Mouse (Mus musculus): ENCODE data around the gene Syn3. TPM values are rescaled to one million over a fixed set of nuclear protein-coding genes. Genes with fewer than 3 reads are reported as not detected.

Syn3 gene
- polyA plus RNA-seq, 1 experiment from 2014 or later = 14.7 TPM

- 84% methylated on average over 9 of the region's 9 CpGs for WGBS
- H3K36me3 ChIP-seq = peaks cover 4% of the 10 kb centered on the region; the same call in 1 of the 2 replicates
- H3K27me3 ChIP-seq = no peaks in the 10 kb centered on the region
Observed at GRCm38 (mm10) chr10:86074971-86075711, 423.6 kb downstream of the Syn3 start.

GRCm38 (mm10) chr10:86074134-86074533, 424.6 kb downstream of the Syn3 start:
- H3K9me3 ChIP-seq = peaks cover 8% of the 10 kb centered on the region; the same call in 1 of the 2 replicates
- no peak overlapping the region for H3K9ac ChIP-seq
- H3K27ac ChIP-seq (replicated peaks) = no peak overlapping the region
- ATAC-seq (ENCODE audit: low read depth) = no peak
- no peak overlapping the region for H3K4me3 ChIP-seq
- WGBS = 88% methylated on average over 4 of the region's 4 CpGs
- H3K36me3 ChIP-seq = peaks cover 4% of the 10 kb centered on the region; the same call in 1 of the 2 replicates
- no peak overlapping the region for H3K4me2 ChIP-seq
- H3K4me1 ChIP-seq (replicated peaks) = 0 out of 2 replicates have a peak, but pooled peaks cover 4% of the 10 kb centered on the region
- no peaks in the 10 kb centered on the region for H3K27me3 ChIP-seq

More at GRCm38 (mm10) chr10:86074971-86075711, 423.6 kb downstream of the Syn3 start:
- Histone ChIP-seq H3K27ac (replicated peaks) (no peak overlapping the region), H3K4me3 (no peak overlapping the region), H3K9ac (no peak overlapping the region), H3K9me3 (peaks cover 8% of the 10 kb centered on the region; the same call in 1 of the 2 replicates), H3K4me2 (no peak overlapping the region), H3K4me1 (replicated peaks) (no peaks in the 10 kb centered on the region)
- ATAC-seq (ENCODE audit: low read depth) = no peak

GRCm38 (mm10) chr10:86070751-86071150, 427.9 kb downstream of the Syn3 start:
- peaks cover 8% of the 10 kb centered on the region; the same call in 1 of the 2 replicates for H3K9me3 ChIP-seq
- H3K27ac ChIP-seq (replicated peaks) = no peak overlapping the region
- no peak overlapping the region for H3K9ac ChIP-seq
- H3K4me2 ChIP-seq = no peak overlapping the region
- no peak for ATAC-seq (ENCODE audit: low read depth)
- H3K4me3 ChIP-seq = no peak overlapping the region
- 84% methylated on average over 3 of the region's 3 CpGs for WGBS
- 0 out of 2 replicates have a peak, but pooled peaks cover 8% of the 10 kb centered on the region for H3K4me1 ChIP-seq (replicated peaks)
- peaks cover 4% of the 10 kb centered on the region; the same call in 1 of the 2 replicates for H3K36me3 ChIP-seq
- H3K27me3 ChIP-seq = no peaks in the 10 kb centered on the region

- WGBS = 42% methylated on average over 3 of the region's 3 CpGs
- H3K27me3 ChIP-seq = no peaks in the 10 kb centered on the region
- no peak overlapping the region; the same call in 1 of the 2 replicates for H3K27ac ChIP-seq (replicated peaks)
- H3K4me1 ChIP-seq (replicated peaks) = peaks cover 8% of the 10 kb centered on the region; the same call in 1 of the 2 replicates
- H3K4me3 ChIP-seq = no peak overlapping the region
- H3K9ac ChIP-seq = no peak overlapping the region; the same call in 1 of the 2 replicates
- ATAC-seq (ENCODE audit: low read depth) = peak; percentile 62
- H3K9me3 ChIP-seq = peaks cover 8% of the 10 kb centered on the region; the same call in 1 of the 2 replicates
- H3K4me2 ChIP-seq = no peak overlapping the region
- H3K36me3 ChIP-seq = peaks cover 4% of the 10 kb centered on the region; the same call in 1 of the 2 replicates
Observed at GRCm38 (mm10) chr10:86069341-86069740, 429.4 kb downstream of the Syn3 start.

- 71% methylated on average over 10 of the region's 10 CpGs for WGBS
Observed at GRCm38 (mm10) chr10:86067911-86068310, 430.8 kb downstream of the Syn3 start.

GRCm38 (mm10) chr10:86066651-86067050, 432.0 kb downstream of the Syn3 start:
- H3K4me2 ChIP-seq = no peak overlapping the region
- no peak overlapping the region for H3K9ac ChIP-seq
- H3K4me1 ChIP-seq (replicated peaks) = peaks cover 8% of the 10 kb centered on the region; the same call in 1 of the 2 replicates
- WGBS = 73% methylated on average over 5 of the region's 5 CpGs
- H3K27me3 ChIP-seq = no peaks in the 10 kb centered on the region
- H3K4me3 ChIP-seq = no peak overlapping the region
- no peaks in the 10 kb centered on the region for H3K9me3 ChIP-seq
- peaks cover 8% of the 10 kb centered on the region for H3K36me3 ChIP-seq
- ATAC-seq (ENCODE audit: low read depth) = no peak
- no peak overlapping the region for H3K27ac ChIP-seq (replicated peaks)

More at GRCm38 (mm10) chr10:86067911-86068310, 430.8 kb downstream of the Syn3 start:
- H3K27me3 ChIP-seq = no peaks in the 10 kb centered on the region
- no peak for ATAC-seq (ENCODE audit: low read depth)
- H3K9me3 ChIP-seq = no peaks in the 10 kb centered on the region
- no peak overlapping the region for H3K4me2 ChIP-seq
- no peak overlapping the region for H3K4me3 ChIP-seq
- H3K9ac ChIP-seq = no peak overlapping the region
- H3K36me3 ChIP-seq = no peaks in the 10 kb centered on the region
- H3K27ac ChIP-seq (replicated peaks) = no peak overlapping the region
- H3K4me1 ChIP-seq (replicated peaks) = peaks cover 8% of the 10 kb centered on the region; the same call in 1 of the 2 replicates

GRCm38 (mm10) chr10:86065661-86066060, 433.0 kb downstream of the Syn3 start:
- Histone ChIP-seq H3K9ac (no peak overlapping the region), H3K4me3 (no peak overlapping the region), H3K27me3 (no peaks in the 10 kb centered on the region), H3K9me3 (no peaks in the 10 kb centered on the region), H3K36me3 (peaks cover 8% of the 10 kb centered on the region), H3K4me1 (replicated peaks) (peaks cover 8% of the 10 kb centered on the region; the same call in 1 of the 2 replicates), H3K27ac (replicated peaks) (no peak overlapping the region), H3K4me2 (no peak overlapping the region)
- ATAC-seq (ENCODE audit: low read depth) = no peak
- 83% methylated on average over 1 of the region's 1 CpGs for WGBS

- H3K9me3 ChIP-seq = no peaks in the 10 kb centered on the region
- 6% methylated on average over 4 of the region's 4 CpGs for WGBS
- no peak overlapping the region for H3K4me3 ChIP-seq
- ATAC-seq (ENCODE audit: low read depth) = peak; percentile 78
- H3K4me2 ChIP-seq = no peak overlapping the region
- no peak overlapping the region for H3K27ac ChIP-seq (replicated peaks)
- H3K9ac ChIP-seq = no peak overlapping the region
- H3K4me1 ChIP-seq (replicated peaks) = peaks cover 8% of the 10 kb centered on the region; the same call in 1 of the 2 replicates
- H3K27me3 ChIP-seq = no peaks in the 10 kb centered on the region
- H3K36me3 ChIP-seq = peaks cover 8% of the 10 kb centered on the region
Observed at GRCm38 (mm10) chr10:86064937-86065336, 433.8 kb downstream of the Syn3 start.

GRCm38 (mm10) chr10:86063018-86063384, 435.7 kb downstream of the Syn3 start:
- H3K36me3 ChIP-seq = peaks cover 8% of the 10 kb centered on the region
- no peak overlapping the region for H3K27ac ChIP-seq (replicated peaks)
- no peak overlapping the region for H3K4me2 ChIP-seq
- H3K27me3 ChIP-seq = no peaks in the 10 kb centered on the region
- no peaks in the 10 kb centered on the region; the same call in 1 of the 2 replicates for H3K4me1 ChIP-seq (replicated peaks)
- no peak for ATAC-seq (ENCODE audit: low read depth)
- H3K4me3 ChIP-seq = no peak overlapping the region
- no peaks in the 10 kb centered on the region for H3K9me3 ChIP-seq
- 94% methylated on average over 8 of the region's 8 CpGs for WGBS
- H3K9ac ChIP-seq = no peak overlapping the region

- ATAC-seq (ENCODE audit: low read depth) = no peak
- Histone ChIP-seq H3K4me3 (no peak overlapping the region), H3K4me2 (no peak overlapping the region), H3K27ac (replicated peaks) (no peak overlapping the region), H3K36me3 (peaks cover 11% of the 10 kb centered on the region), H3K27me3 (no peaks in the 10 kb centered on the region), H3K9me3 (no peaks in the 10 kb centered on the region), H3K9ac (no peak overlapping the region), H3K4me1 (replicated peaks) (no peaks in the 10 kb centered on the region; the same call in 1 of the 2 replicates)
- 67% methylated on average over 5 of the region's 5 CpGs for WGBS
Observed at GRCm38 (mm10) chr10:86062261-86063017, 436.3 kb downstream of the Syn3 start.

GRCm38 (mm10) chr10:86060267-86060666, 438.4 kb downstream of the Syn3 start:
- no peak overlapping the region for H3K4me2 ChIP-seq
- H3K36me3 ChIP-seq = peaks cover 33% of the 10 kb centered on the region
- no peak for ATAC-seq (ENCODE audit: low read depth)
- H3K9ac ChIP-seq = no peak overlapping the region
- H3K4me3 ChIP-seq = no peak overlapping the region
- 46% methylated on average over 3 of the region's 3 CpGs for WGBS
- H3K9me3 ChIP-seq = no peaks in the 10 kb centered on the region
- H3K27ac ChIP-seq (replicated peaks) = 0 out of 2 replicates have a peak overlapping the region, but pooled peaks have one; percentile 0
- H3K4me1 ChIP-seq (replicated peaks) = no peaks in the 10 kb centered on the region; the same call in 1 of the 2 replicates
- no peaks in the 10 kb centered on the region for H3K27me3 ChIP-seq

- WGBS = 65% methylated on average over 2 of the region's 2 CpGs
- H3K4me3 ChIP-seq = no peak overlapping the region
- H3K27me3 ChIP-seq = no peaks in the 10 kb centered on the region
- H3K4me2 ChIP-seq = no peak overlapping the region
- H3K4me1 ChIP-seq (replicated peaks) = no peaks in the 10 kb centered on the region
- H3K27ac ChIP-seq (replicated peaks) = no peak overlapping the region
- no peak for ATAC-seq (ENCODE audit: low read depth)
- no peaks in the 10 kb centered on the region for H3K9me3 ChIP-seq
- H3K9ac ChIP-seq = no peak overlapping the region
- peaks cover 56% of the 10 kb centered on the region for H3K36me3 ChIP-seq
Observed at GRCm38 (mm10) chr10:86057712-86058111, 441.0 kb downstream of the Syn3 start.

All from neural tube, embryonic 13.5 days (tissue).